Mouse (Mus musculus): ENCODE data around the gene Cers6. TPM values are rescaled to one million over a fixed set of nuclear protein-coding genes. Genes with fewer than 3 reads are reported as not detected.

The Cers6 gene
- total and polyA plus RNA-seq, 3 experiments, result 2.1 to 9.6 (median 8.7) TPM

DNA sequence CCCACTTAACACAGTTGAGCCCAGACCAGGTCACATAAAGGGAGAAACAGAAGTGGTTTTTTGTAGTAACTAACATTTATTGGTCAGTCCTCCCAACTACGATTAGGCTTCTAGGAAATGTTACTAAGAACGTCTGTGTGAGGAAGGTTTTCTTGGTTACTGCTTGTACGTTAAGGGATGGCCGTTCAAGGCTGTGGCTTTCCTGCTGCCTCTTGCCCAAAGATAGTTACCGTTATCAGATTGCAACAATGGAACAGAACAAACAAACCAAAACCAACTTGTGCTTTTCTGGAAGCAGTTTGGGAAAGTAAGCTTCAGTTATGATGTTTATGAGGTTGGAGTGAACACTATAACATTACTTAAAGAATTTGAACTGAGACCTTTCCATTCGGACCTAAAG, 114.5 kb downstream of the Cers6 start:
- TF ChIP-seq POLR2A (IDR thresholded peaks at IDR 0.05; ENCODE audit: insufficient read depth, low read depth, low read length), result no peak
- no peak for TF ChIP-seq CTCF (IDR thresholded peaks at IDR 0.05)
- TF ChIP-seq EP300 (IDR thresholded peaks at IDR 0.05; ENCODE audit: insufficient read depth, low read depth, low read length), result no peak
- 75% methylated on average over 6 of the region's 6 CpGs for WGBS
- no peak overlapping the region for H3K4me3 ChIP-seq
- H3K9ac ChIP-seq (ENCODE audit: low read depth, low read length), result no peak overlapping the region
- no peaks in the 10 kb centered on the region for H3K36me3 ChIP-seq (ENCODE audit: control insufficient read depth, insufficient read depth, low read length)
- H3K79me2 ChIP-seq (replicated peaks; ENCODE audit: control insufficient read depth, insufficient read depth, low read length), result no peaks in the 10 kb centered on the region
- no peaks in the 10 kb centered on the region for H3K4me1 ChIP-seq (ENCODE audit: control insufficient read depth, insufficient read depth, low read length)
- no peak overlapping the region for H3K27ac ChIP-seq
- H3K27me3 ChIP-seq (ENCODE audit: control insufficient read depth, insufficient read depth, low read length), result no peaks in the 10 kb centered on the region
- intact Hi-C loops (cut with DNase I), result no loop called here
- DNase-seq, result no peak

DNA sequence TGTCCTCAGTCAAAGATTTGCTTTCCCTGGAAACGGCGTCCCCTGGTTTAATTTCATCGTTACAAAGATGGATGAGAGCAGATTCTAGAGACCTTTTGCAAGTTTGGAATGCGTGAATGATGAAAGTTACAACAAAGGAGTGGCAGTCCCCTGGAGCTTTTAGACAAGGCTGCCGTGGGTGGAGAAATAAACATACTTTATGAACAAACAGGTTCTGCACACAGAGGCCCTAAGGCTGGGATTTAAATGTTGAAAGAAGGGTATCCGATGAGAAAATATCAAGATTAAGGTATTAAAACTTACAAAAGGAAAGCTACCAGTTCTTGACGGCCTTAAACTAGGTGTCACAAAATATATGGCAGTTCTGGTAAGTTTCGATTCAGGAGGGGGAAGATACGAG, 117.0 kb downstream of the Cers6 start:
- intact Hi-C loops (cut with DNase I), result no loop called here
- TF ChIP-seq EP300 (IDR thresholded peaks at IDR 0.05; ENCODE audit: insufficient read depth, low read depth, low read length) (no peak), CTCF (IDR thresholded peaks at IDR 0.05) (no peak), POLR2A (IDR thresholded peaks at IDR 0.05; ENCODE audit: insufficient read depth, low read depth, low read length) (no peak)
- no peak for DNase-seq
- H3K27me3 ChIP-seq (ENCODE audit: control insufficient read depth, insufficient read depth, low read length), result no peaks in the 10 kb centered on the region
- WGBS, result 92% methylated on average over 9 of the region's 9 CpGs
- H3K4me1 ChIP-seq (ENCODE audit: control insufficient read depth, insufficient read depth, low read length), result no peaks in the 10 kb centered on the region
- H3K79me2 ChIP-seq (replicated peaks; ENCODE audit: control insufficient read depth, insufficient read depth, low read length), result no peaks in the 10 kb centered on the region
- H3K27ac ChIP-seq, result no peak overlapping the region
- H3K36me3 ChIP-seq (ENCODE audit: control insufficient read depth, insufficient read depth, low read length), result no peaks in the 10 kb centered on the region
- H3K4me3 ChIP-seq, result no peak overlapping the region
- no peak overlapping the region for H3K9ac ChIP-seq (ENCODE audit: low read depth, low read length)

- no peaks in the 10 kb centered on the region for H3K4me1 ChIP-seq (ENCODE audit: control insufficient read depth, insufficient read depth, low read length)
- H3K36me3 ChIP-seq (ENCODE audit: control insufficient read depth, insufficient read depth, low read length), result no peaks in the 10 kb centered on the region
- intact Hi-C loops (cut with DNase I), result no loop called here
- H3K9ac ChIP-seq (ENCODE audit: low read depth, low read length), result no peak overlapping the region
- no peaks in the 10 kb centered on the region for H3K79me2 ChIP-seq (replicated peaks; ENCODE audit: control insufficient read depth, insufficient read depth, low read length)
- whole genome bisulfite sequencing, result 68% methylated on average over 12 of the region's 12 CpGs
- H3K27me3 ChIP-seq (ENCODE audit: control insufficient read depth, insufficient read depth, low read length), result no peaks in the 10 kb centered on the region
- DNase-seq, result no peak
- TF ChIP-seq CTCF (IDR thresholded peaks at IDR 0.05) (no peak), POLR2A (IDR thresholded peaks at IDR 0.05; ENCODE audit: insufficient read depth, low read depth, low read length) (no peak), EP300 (IDR thresholded peaks at IDR 0.05; ENCODE audit: insufficient read depth, low read depth, low read length) (no peak)
- H3K27ac ChIP-seq, result no peak overlapping the region
- H3K4me3 ChIP-seq, result no peak overlapping the region
These were observed 117.7 kb downstream of the Cers6 start for GRCm38 (mm10) chr2:68978660-68979604.

GRCm38 (mm10) chr2:68981302-68981701, 120.1 kb downstream of the Cers6 start:
- Histone ChIP-seq H3K27ac (no peak overlapping the region), H3K9ac (ENCODE audit: low read depth, low read length) (no peak overlapping the region), H3K4me1 (ENCODE audit: control insufficient read depth, insufficient read depth, low read length) (no peaks in the 10 kb centered on the region), H3K36me3 (ENCODE audit: control insufficient read depth, insufficient read depth, low read length) (no peaks in the 10 kb centered on the region), H3K4me3 (no peak overlapping the region), H3K79me2 (replicated peaks; ENCODE audit: control insufficient read depth, insufficient read depth, low read length) (no peaks in the 10 kb centered on the region), H3K27me3 (ENCODE audit: control insufficient read depth, insufficient read depth, low read length) (no peaks in the 10 kb centered on the region)
- intact Hi-C loops (cut with DNase I), result no loop called here
- 88% methylated on average over 9 of the region's 9 CpGs for WGBS
- TF ChIP-seq POLR2A (IDR thresholded peaks at IDR 0.05; ENCODE audit: insufficient read depth, low read depth, low read length), result no peak
- TF ChIP-seq EP300 (IDR thresholded peaks at IDR 0.05; ENCODE audit: insufficient read depth, low read depth, low read length), result no peak
- no peak for TF ChIP-seq CTCF (IDR thresholded peaks at IDR 0.05)
- no peak for DNase-seq

DNA sequence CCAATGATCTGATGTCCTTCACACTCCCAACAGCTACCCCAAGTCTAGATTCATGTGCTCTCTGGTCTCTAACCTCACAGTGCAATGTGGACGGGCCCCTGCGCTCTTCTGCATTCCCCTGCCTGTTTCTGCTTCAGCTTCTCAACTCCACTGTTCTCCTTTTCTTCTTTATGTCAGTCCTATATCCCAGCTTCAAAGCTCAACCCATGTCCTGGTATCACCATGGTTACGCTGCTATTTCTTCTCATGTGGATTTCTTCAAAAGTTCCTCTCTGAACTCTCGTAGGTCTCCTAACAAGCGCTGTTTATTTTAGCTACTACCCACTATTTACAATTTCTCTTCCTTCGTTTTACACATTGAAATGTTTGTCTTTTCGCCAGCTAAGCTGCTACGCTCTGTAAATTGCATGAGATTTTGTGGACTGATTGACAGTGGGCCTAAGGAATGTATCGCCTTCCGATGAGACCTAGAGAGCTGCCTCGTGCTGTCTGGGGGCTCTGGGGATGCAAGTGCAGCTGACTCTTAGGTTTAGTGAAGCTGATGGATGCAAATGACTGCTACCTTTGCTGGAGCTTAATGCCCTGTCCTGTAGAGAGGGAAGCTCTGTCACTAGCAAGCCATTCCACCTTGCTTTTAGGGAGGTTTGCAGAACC, 120.6 kb downstream of the Cers6 start:
- no peaks in the 10 kb centered on the region for H3K79me2 ChIP-seq (replicated peaks; ENCODE audit: control insufficient read depth, insufficient read depth, low read length)
- DNase-seq, result no peak
- H3K36me3 ChIP-seq (ENCODE audit: control insufficient read depth, insufficient read depth, low read length), result no peaks in the 10 kb centered on the region
- no peaks in the 10 kb centered on the region for H3K4me1 ChIP-seq (ENCODE audit: control insufficient read depth, insufficient read depth, low read length)
- TF ChIP-seq POLR2A (IDR thresholded peaks at IDR 0.05; ENCODE audit: insufficient read depth, low read depth, low read length) (no peak), CTCF (IDR thresholded peaks at IDR 0.05) (no peak), EP300 (IDR thresholded peaks at IDR 0.05; ENCODE audit: insufficient read depth, low read depth, low read length) (no peak)
- 92% methylated on average over 11 of the region's 11 CpGs for WGBS
- H3K4me3 ChIP-seq, result no peak overlapping the region
- H3K27me3 ChIP-seq (ENCODE audit: control insufficient read depth, insufficient read depth, low read length), result no peaks in the 10 kb centered on the region
- H3K27ac ChIP-seq, result no peak overlapping the region
- intact Hi-C loops (cut with DNase I), result no loop called here
- no peak overlapping the region for H3K9ac ChIP-seq (ENCODE audit: low read depth, low read length)

DNA sequence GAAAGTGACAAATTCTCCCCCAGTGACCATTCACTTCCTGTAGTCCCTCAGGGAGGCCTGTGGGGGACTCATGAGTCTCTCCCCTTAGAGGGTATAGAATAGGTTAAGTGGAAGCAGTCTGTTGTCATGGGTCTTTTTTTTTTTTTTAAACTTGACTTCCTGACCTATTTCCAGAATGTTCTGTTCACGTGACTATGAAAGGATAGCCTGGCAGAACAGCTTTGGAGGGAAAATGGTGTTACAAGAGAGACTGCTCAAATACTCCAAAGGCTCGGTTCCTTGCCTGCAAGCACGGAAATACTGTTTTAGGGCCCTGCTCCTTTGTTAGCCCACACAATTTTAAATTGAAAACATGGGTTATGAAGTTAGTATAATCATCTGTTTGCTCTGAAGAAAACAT, 121.7 kb downstream of the Cers6 start:
- 59% methylated on average over 3 of the region's 3 CpGs for WGBS
- intact Hi-C loops (cut with DNase I), result no loop called here

More for the DNA sequence above, 121.7 kb downstream of the Cers6 start:
- no peak for DNase-seq
- Histone ChIP-seq H3K4me1 (ENCODE audit: control insufficient read depth, insufficient read depth, low read length) (no peaks in the 10 kb centered on the region), H3K36me3 (ENCODE audit: control insufficient read depth, insufficient read depth, low read length) (no peaks in the 10 kb centered on the region), H3K9ac (ENCODE audit: low read depth, low read length) (no peak overlapping the region), H3K4me3 (no peak overlapping the region), H3K27ac (no peak overlapping the region), H3K27me3 (ENCODE audit: control insufficient read depth, insufficient read depth, low read length) (no peaks in the 10 kb centered on the region), H3K79me2 (replicated peaks; ENCODE audit: control insufficient read depth, insufficient read depth, low read length) (no peaks in the 10 kb centered on the region)
- TF ChIP-seq POLR2A (IDR thresholded peaks at IDR 0.05; ENCODE audit: insufficient read depth, low read depth, low read length) (no peak), CTCF (IDR thresholded peaks at IDR 0.05) (no peak), EP300 (IDR thresholded peaks at IDR 0.05; ENCODE audit: insufficient read depth, low read depth, low read length) (no peak)
